Mouse (Mus musculus) cerebellum, postnatal 4 days (tissue): Measurements from ENCODE around the gene Dap.

ENCODE experiments used
- DNase-seq, 2 experiments: peaks; one replicate each; pipeline ENCODE4 v3.0.0; 2022; ENCODE audit warnings: low spot score in 2 of 2, mixed read lengths in 1 of 2

Gene Dap

GRCm38 (mm10) chr15:31302293-31302990, 78.3 kb downstream of the Dap start:
- DNase-seq = no peak

GRCm38 (mm10) chr15:31304302-31304701, 80.2 kb downstream of the Dap start:
- DNase-seq = no peak

GRCm38 (mm10) chr15:31305181-31305580, 81.1 kb downstream of the Dap start:
- no peak for DNase-seq

GRCm38 (mm10) chr15:31306726-31307125, 82.6 kb downstream of the Dap start:
- no peak for DNase-seq

GRCm38 (mm10) chr15:31309526-31309925, 85.4 kb downstream of the Dap start:
- DNase-seq = no peak

GRCm38 (mm10) chr15:31312001-31312400, 87.9 kb downstream of the Dap start:
- no peak for DNase-seq

GRCm38 (mm10) chr15:31315630-31316231, 91.6 kb downstream of the Dap start:
- peak; percentile 79 to 88 for DNase-seq

GRCm38 (mm10) chr15:31317056-31317805, 93.1 kb downstream of the Dap start:
- no peak for DNase-seq

- DNase-seq = no peak
Observed at GRCm38 (mm10) chr15:31318158-31318955, 94.2 kb downstream of the Dap start.

- DNase-seq = no peak
Observed at GRCm38 (mm10) chr15:31319046-31319445, 94.9 kb downstream of the Dap start.

- DNase-seq = no peak
Observed at GRCm38 (mm10) chr15:31320598-31321377, 96.7 kb downstream of the Dap start.

- DNase-seq = no peak
Observed at GRCm38 (mm10) chr15:31323684-31324083, 99.6 kb downstream of the Dap start.
